Mouse (Mus musculus) thymus, adult 2 months (tissue): ENCODE results near the gene Popdc2.

Experiments
- CTCF ChIP-seq: fragments of 200-500 bp; IDR thresholded peaks from 2 replicates; pipeline ENCODE4 v1.5.1; 2012; ENCODE audit warnings: mild to moderate bottlenecking, control low read depth, low read length, moderate library complexity, borderline replicate concordance; ENCODE audit not compliant: control insufficient read depth, poor library complexity, insufficient read depth; ENCODE audit errors: extremely low read depth
- POLR2A ChIP-seq: fragments of 200-500 bp; IDR thresholded peaks from 2 replicates; pipeline ENCODE4 v1.6.1; 2012; ENCODE audit warnings: mild to moderate bottlenecking, low read length, control low read depth, moderate library complexity; ENCODE audit not compliant: control insufficient read depth, poor library complexity, insufficient read depth; ENCODE audit errors: extremely low read depth

DNA sequence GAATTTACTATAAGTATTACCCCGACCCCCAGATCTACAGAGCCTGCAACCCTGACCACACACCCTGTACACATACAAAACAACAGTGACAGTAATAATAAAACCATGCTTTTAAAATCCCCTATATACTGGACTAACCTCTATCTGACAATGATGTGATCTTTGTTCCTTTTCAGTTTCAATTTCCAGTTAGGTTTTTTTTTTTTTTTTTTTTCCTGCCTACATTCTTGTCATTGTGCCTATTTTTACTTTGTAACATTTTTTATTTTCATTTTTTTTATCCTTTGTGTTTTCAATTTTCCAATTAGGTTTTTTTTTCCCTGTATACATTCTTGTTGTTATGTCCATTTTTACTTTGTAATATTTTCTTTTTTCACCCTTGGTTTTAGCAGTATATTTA is 63.8 kb downstream of the Popdc2 start:
- TF ChIP-seq CTCF (no peak), POLR2A (no peak)
